ENCODE assay signal across 9 mouse cellular contexts in genomic region chr8:123720471-123721001, GRCm38 (mm10).
DNase-seq lines count a peak whose midpoint lies in the region; ATAC-seq and TF ChIP-seq lines count a peak whose summit lies in the region.
"Had no signal": no experiment of that assay in that cellular context is flagged by ENCODE, and none has a peak within 500 bp of the region (broad histone marks: within the 10 kb centered on the region; RNA-seq: fewer than 3 reads in every experiment).

No protein-coding gene starts in this region.

- peaks cover 39% of the 10 kb centered on the region for H3K4me1 ChIP-seq in forebrain, embryonic 12.5 days
- peaks cover 19% of the 10 kb centered on the region for H3K4me1 ChIP-seq in forebrain, embryonic 16.5 days (replicated peaks; ENCODE audit: control insufficient read depth, insufficient read depth, low read length)
- H3K4me1 ChIP-seq in E14TG2a.4 (replicated peaks; ENCODE audit: low read depth, low read length), result peaks cover 82% of the 10 kb centered on the region
- 0 out of 2 replicates have a peak, but pooled peaks cover 4% of the 10 kb centered on the region for H3K4me1 ChIP-seq in embryonic facial prominence, embryonic 14.5 days (ENCODE audit: control insufficient read depth, insufficient read depth, low read length)
- peaks cover 45% of the 10 kb centered on the region for H3K4me1 ChIP-seq in liver, embryonic 11.5 days (replicated peaks; ENCODE audit: control insufficient read depth, insufficient read depth, low read length)

- H3K27ac ChIP-seq in forebrain, embryonic 12.5 days, result peak overlapping the region; percentile 47; the same call in 1 of the 2 replicates
- no peak overlapping the region for H3K27ac ChIP-seq in forebrain, embryonic 16.5 days (ENCODE audit: low read length)
- no peak overlapping the region for H3K27ac ChIP-seq in embryonic facial prominence, embryonic 14.5 days (replicated peaks; ENCODE audit: low read depth, low read length)
- H3K27ac ChIP-seq in liver, embryonic 11.5 days (ENCODE audit: low read depth, low read length), result no peak overlapping the region

- no peaks in the 10 kb centered on the region for H3K36me3 ChIP-seq in forebrain, embryonic 12.5 days (replicated peaks)
- no peaks in the 10 kb centered on the region for H3K36me3 ChIP-seq in forebrain, embryonic 16.5 days (ENCODE audit: control insufficient read depth, insufficient read depth)
- no peaks in the 10 kb centered on the region for H3K36me3 ChIP-seq in E14TG2a.4 (ENCODE audit: insufficient read depth, low read length)
- H3K36me3 ChIP-seq in embryonic facial prominence, embryonic 14.5 days (ENCODE audit: control insufficient read depth, insufficient read depth, low read length), result no peaks in the 10 kb centered on the region
- H3K36me3 ChIP-seq in liver, embryonic 11.5 days (ENCODE audit: control insufficient read depth, insufficient read depth, low read length), result no peaks in the 10 kb centered on the region

- H3K27me3 ChIP-seq in forebrain, embryonic 12.5 days, result no peaks in the 10 kb centered on the region
- H3K27me3 ChIP-seq in forebrain, embryonic 16.5 days (replicated peaks; ENCODE audit: control insufficient read depth, insufficient read depth, low read length), result no peaks in the 10 kb centered on the region
- no peaks in the 10 kb centered on the region for H3K27me3 ChIP-seq in E14TG2a.4 (ENCODE audit: insufficient read depth, low read length)
- no peaks in the 10 kb centered on the region for H3K27me3 ChIP-seq in embryonic facial prominence, embryonic 14.5 days (replicated peaks; ENCODE audit: control insufficient read depth, insufficient read depth, low read length)
- no peaks in the 10 kb centered on the region for H3K27me3 ChIP-seq in liver, embryonic 11.5 days (replicated peaks; ENCODE audit: control insufficient read depth, insufficient read depth, low read length)

- 12% methylated on average over 12 of the region's 12 CpGs for WGBS in forebrain, embryonic 12.5 days
- WGBS in forebrain, embryonic 16.5 days, result 8% methylated on average over 12 of the region's 12 CpGs
- 28% methylated on average over 12 of the region's 12 CpGs for WGBS in embryonic facial prominence, embryonic 14.5 days
- 15% methylated on average over 12 of the region's 12 CpGs for WGBS in liver, embryonic 11.5 days

- no peak for ATAC-seq in forebrain, embryonic 12.5 days (ENCODE audit: low FRiP score)
- ATAC-seq in forebrain, embryonic 16.5 days, result no peak
- ATAC-seq in embryonic facial prominence, embryonic 14.5 days (ENCODE audit: low read depth), result peak; percentile 62; the same call in 1 of the 2 replicates
- ATAC-seq in liver, embryonic 11.5 days (replicated peaks; ENCODE audit: low FRiP score), result peak; percentile 78

- H3K4me2 ChIP-seq in forebrain, embryonic 12.5 days, result peak overlapping the region; percentile 13
- H3K4me2 ChIP-seq in forebrain, embryonic 16.5 days (ENCODE audit: low read length), result no peak overlapping the region
- H3K4me2 ChIP-seq in embryonic facial prominence, embryonic 14.5 days (ENCODE audit: low read depth, low read length), result no peak overlapping the region
- peak overlapping the region; percentile 11; the same call in 1 of the 2 replicates for H3K4me2 ChIP-seq in liver, embryonic 11.5 days

- no peak overlapping the region for H3K9ac ChIP-seq in forebrain, embryonic 12.5 days
- H3K9ac ChIP-seq in forebrain, embryonic 16.5 days (replicated peaks; ENCODE audit: low read depth, low read length), result no peak overlapping the region; the same call in 1 of the 2 replicates
- no peak overlapping the region for H3K9ac ChIP-seq in embryonic facial prominence, embryonic 14.5 days (ENCODE audit: low read depth, low read length)
- no peak overlapping the region for H3K9ac ChIP-seq in liver, embryonic 11.5 days (ENCODE audit: low read depth, low read length)

- DNase-seq in embryonic facial prominence, embryonic 14.5 days (ENCODE audit: low spot score), result no peak
- no peak for DNase-seq in liver, embryonic 11.5 days (ENCODE audit: low spot score)
- DNase-seq in adrenal gland, postnatal 10 days, result no peak
- no peak for DNase-seq in spleen, adult 18-20 months
- DNase-seq in B cell, adult 2 months, result no peak
- DNase-seq: midbrain, embryonic 14.5 days had no signal

- TF ChIP-seq CTCF in E14TG2a.4 (conservative IDR thresholded peaks at IDR 0.05; ENCODE audit: low read length), result no peak

- H3K4me3 ChIP-seq in forebrain, embryonic 12.5 days (replicated peaks), result no peak overlapping the region
- H3K4me3 ChIP-seq in forebrain, embryonic 16.5 days (replicated peaks; ENCODE audit: low read length), result no peak overlapping the region
- peak overlapping the region; percentile 53 for H3K4me3 ChIP-seq in E14TG2a.4 (replicated peaks; ENCODE audit: low read length)
- H3K4me3 ChIP-seq in embryonic facial prominence, embryonic 14.5 days (ENCODE audit: low read depth, low read length), result no peak overlapping the region
- H3K4me3 ChIP-seq in liver, embryonic 11.5 days (ENCODE audit: low read depth, low read length), result no peak overlapping the region

- no peaks in the 10 kb centered on the region for H3K9me3 ChIP-seq in forebrain, embryonic 12.5 days
- H3K9me3 ChIP-seq in forebrain, embryonic 16.5 days (ENCODE audit: control insufficient read depth, low read length), result no peaks in the 10 kb centered on the region
- H3K9me3 ChIP-seq in E14TG2a.4 (ENCODE audit: low read length), result no peaks in the 10 kb centered on the region
- H3K9me3 ChIP-seq in embryonic facial prominence, embryonic 14.5 days (ENCODE audit: control insufficient read depth, low read length), result no peaks in the 10 kb centered on the region
- no peaks in the 10 kb centered on the region for H3K9me3 ChIP-seq in liver, embryonic 11.5 days (ENCODE audit: control insufficient read depth, low read length)

Comparison
In these comparisons a context has a peak if more than half of its experiments do, and no peak if none do; other contexts are left out.
1. H3K4me2 ChIP-seq: peak in forebrain, embryonic 12.5 days (single experiment) and liver, embryonic 11.5 days (single experiment); none in forebrain, embryonic 16.5 days (single experiment) and embryonic facial prominence, embryonic 14.5 days (single experiment).
2. ATAC-seq: peak in embryonic facial prominence, embryonic 14.5 days (single experiment) and liver, embryonic 11.5 days (single experiment); none in forebrain, embryonic 12.5 days (single experiment) and forebrain, embryonic 16.5 days (single experiment).